Mouse (Mus musculus) hindbrain, embryonic 12.5 days (tissue): ENCODE measurements around the gene Psmb5. TPM values are rescaled to one million over a fixed set of nuclear protein-coding genes. Genes with fewer than 3 reads are reported as not detected.
"Not testable (repeated sequence)": the region's sequence is repeated elsewhere in the genome, so short reads cannot be mapped to it uniquely, and the experiment has no call there.

Source experiments
- ATAC-seq: fragments of 200-750 bp; cut with Nextera tagmentation; 2 replicates; pipeline ENCODE4 v1.8.0; 2017; ENCODE audit warnings: moderate TSS enrichment; ENCODE audit not compliant: low FRiP score
- H3K27ac ChIP-seq: fragments of 300-500 bp; sonication (generic); 2 replicates; pipeline ENCODE4 v1.5.1; 2016; ENCODE audit warnings: mild to moderate bottlenecking
- H3K27me3 ChIP-seq: fragments of 300-500 bp; sonication (generic); 2 replicates; pipeline ENCODE4 v1.6.1; 2016; ENCODE audit warnings: mild to moderate bottlenecking
- H3K36me3 ChIP-seq: fragments of 300-500 bp; sonication (generic); 2 replicates; pipeline ENCODE4 v1.6.1; 2016; ENCODE audit warnings: mild to moderate bottlenecking
- H3K4me1 ChIP-seq: fragments of 300-500 bp; sonication (generic); 2 replicates; pipeline ENCODE4 v1.6.1; 2016
- H3K4me2 ChIP-seq: fragments of 300-500 bp; sonication (generic); replicated peaks from 2 replicates; pipeline ENCODE4 v1.6.1; 2016; ENCODE audit warnings: mild to moderate bottlenecking
- H3K4me3 ChIP-seq: fragments of 300-500 bp; sonication (generic); 2 replicates; pipeline ENCODE4 v1.5.1; 2016; ENCODE audit warnings: mild to moderate bottlenecking
- H3K9ac ChIP-seq: fragments of 300-500 bp; sonication (generic); 2 replicates; pipeline ENCODE4 v1.6.1; 2016; ENCODE audit warnings: mild to moderate bottlenecking, moderate library complexity
- H3K9me3 ChIP-seq: fragments of 300-500 bp; sonication (generic); replicated peaks from 2 replicates; pipeline ENCODE4 v1.6.1; 2016; ENCODE audit warnings: mild to moderate bottlenecking
- WGBS: fragments of 180-500 bp; shearing (Covaris S2); methylation state at CpG from one replicate; pipeline ENCODE4 v1.1.7; 2016; 5-methylcytosine and 5-hydroxymethylcytosine counted together
- polyA plus RNA-seq: library from polyadenylated mRNA; unstranded; fragments of >200 nt; fragmentation: Nextera tagmentation; extraction: Ambion mirVana; gene quantifications from 2 replicates; pipeline ENCODE4 v1.2.1, GENCODE M21; 2016

Psmb5 gene
- polyA plus RNA-seq, 1 experiment from 2014 or later: 376 TPM

DNA sequence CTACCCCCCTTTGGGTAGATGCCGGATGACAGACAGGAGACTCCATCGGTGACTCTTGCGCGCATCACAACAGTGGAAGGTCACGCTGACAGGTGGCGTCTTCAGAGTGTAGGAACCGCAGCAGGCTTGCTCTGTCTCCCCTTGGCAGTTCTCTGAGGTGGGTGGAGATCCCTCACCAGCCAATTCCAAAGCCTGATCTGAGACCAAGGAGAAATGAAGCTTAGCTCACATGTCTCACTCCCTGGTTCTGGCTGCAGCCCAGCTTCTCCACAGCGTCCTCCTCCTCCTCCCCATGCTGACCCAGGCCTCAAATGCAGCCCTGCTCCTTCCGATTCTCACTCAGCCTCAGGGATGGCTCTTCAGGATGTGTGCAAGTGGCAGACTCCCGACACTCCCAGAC, 7.2 kb upstream of the Psmb5 start:
- H3K4me3 ChIP-seq: no peak overlapping the region
- no peak for ATAC-seq

DNA sequence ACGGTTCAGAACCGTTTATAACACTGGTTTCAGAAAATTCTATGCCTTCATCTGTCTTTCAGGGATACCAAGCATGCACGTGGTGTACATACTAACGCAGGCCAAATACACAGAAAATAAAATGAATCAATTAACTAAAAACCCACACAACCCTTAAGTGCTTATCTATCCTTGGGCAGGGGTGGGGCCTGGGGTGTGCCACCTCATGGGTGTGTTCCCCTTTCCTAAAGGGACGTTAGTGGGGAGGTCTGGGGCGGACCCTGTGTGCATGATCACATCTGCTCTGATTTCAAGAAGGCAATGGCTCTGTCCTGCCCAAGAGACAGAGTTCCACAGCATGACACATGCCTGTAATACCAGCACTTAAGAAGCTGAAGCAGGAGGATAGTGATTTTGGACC, 5.5 kb upstream of the Psmb5 start:
- no peak overlapping the region for H3K9ac ChIP-seq
- no peaks in the 10 kb centered on the region for H3K36me3 ChIP-seq
- H3K4me1 ChIP-seq: no peaks in the 10 kb centered on the region
- H3K27ac ChIP-seq: no peak overlapping the region
- H3K27me3 ChIP-seq: no peaks in the 10 kb centered on the region
- no peaks in the 10 kb centered on the region for H3K9me3 ChIP-seq
- no peak overlapping the region for H3K4me3 ChIP-seq
- no peak overlapping the region for H3K4me2 ChIP-seq
- WGBS: 86% methylated on average over 6 of the region's 6 CpGs
- no peak for ATAC-seq

More for the DNA sequence above, 7.2 kb upstream of the Psmb5 start:
- H3K4me1 ChIP-seq: no peaks in the 10 kb centered on the region
- no peaks in the 10 kb centered on the region for H3K27me3 ChIP-seq
- WGBS: 68% methylated on average over 10 of the region's 10 CpGs
- H3K9ac ChIP-seq: no peak overlapping the region
- no peaks in the 10 kb centered on the region for H3K9me3 ChIP-seq
- H3K4me2 ChIP-seq: no peak overlapping the region
- H3K36me3 ChIP-seq: no peaks in the 10 kb centered on the region
- H3K27ac ChIP-seq: no peak overlapping the region

DNA sequence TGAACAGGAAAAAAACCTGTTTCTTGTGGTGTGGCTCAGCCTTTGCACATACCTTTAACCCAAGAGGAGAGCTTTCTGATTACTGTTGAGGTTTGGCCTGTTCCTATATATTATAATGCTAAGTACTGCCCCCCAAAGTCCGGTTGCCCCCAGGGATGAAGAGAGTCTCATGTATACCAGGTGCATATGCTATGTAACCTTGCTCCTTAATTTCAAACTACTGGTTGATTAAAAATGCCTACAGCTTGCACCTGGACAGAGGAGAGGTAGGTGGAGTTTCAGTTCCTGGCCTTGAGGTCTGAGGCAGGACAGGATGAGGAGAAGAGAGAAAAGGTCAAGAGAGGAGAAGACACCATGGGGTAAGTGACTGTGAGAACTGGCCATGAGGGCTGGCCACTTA, 3.3 kb upstream of the Psmb5 start, which contains the start of gene Psmb11:
Psmb11 (plus strand) TSS at position 301 of the 400 bp plus-strand sequence.
- peaks cover 5% of the 10 kb centered on the region; the same call in 1 of the 2 replicates for H3K36me3 ChIP-seq
- H3K27ac ChIP-seq: no peak within 1 kb of the TSS
- H3K4me3 ChIP-seq: no peak within 1 kb of the TSS
- H3K9me3 ChIP-seq: no peaks in the 10 kb centered on the region
- no peak for ATAC-seq
- no peak within 1 kb of the TSS for H3K4me2 ChIP-seq
- H3K27me3 ChIP-seq: no peaks in the 10 kb centered on the region
- H3K4me1 ChIP-seq: peaks cover 9% of the 10 kb centered on the region
- WGBS: 94% methylated on average over 1 of the region's 1 CpGs
- no peak within 1 kb of the TSS for H3K9ac ChIP-seq

DNA sequence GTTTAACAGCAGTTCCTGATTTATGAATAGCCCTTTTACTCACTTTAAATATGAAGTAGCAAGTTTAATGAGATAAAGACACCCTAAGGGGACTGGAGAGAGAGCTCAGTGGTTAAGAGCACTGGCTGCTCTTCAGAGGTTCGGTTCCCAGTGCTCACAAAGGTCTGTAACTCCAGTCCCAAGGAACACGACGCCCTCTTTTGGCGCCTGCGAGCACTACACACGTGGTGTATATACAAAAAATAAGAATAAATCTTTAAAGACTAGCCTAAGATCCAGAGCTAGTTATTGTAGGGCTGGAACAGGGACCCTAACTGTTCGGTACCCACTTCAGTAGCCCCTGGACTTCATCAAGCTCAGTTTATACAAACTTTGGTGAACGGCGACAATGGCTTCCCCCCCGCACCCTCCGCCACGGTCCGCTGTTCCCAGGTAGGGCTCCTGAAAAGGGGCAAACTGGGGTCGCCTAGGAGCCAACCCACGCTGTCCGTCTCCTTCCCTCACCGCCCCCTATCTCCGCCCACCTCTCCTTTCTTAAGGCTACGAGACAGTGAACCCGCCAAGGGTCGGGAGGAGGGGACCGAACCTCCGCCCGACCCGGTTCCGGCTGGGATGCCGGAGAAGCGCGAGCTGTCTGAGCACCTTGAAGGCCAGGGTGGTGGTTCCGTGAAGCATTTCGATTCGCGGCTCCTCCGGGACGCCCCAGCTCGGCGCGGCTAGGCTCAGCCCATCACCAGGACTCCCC, 498 bp downstream of the Psmb5 start:
- H3K36me3 ChIP-seq: peaks cover 32% of the 10 kb centered on the region
- H3K4me2 ChIP-seq: peak overlapping the region; percentile 75
- H3K9ac ChIP-seq: peak overlapping the region; percentile 92
- peak; percentile 70 for ATAC-seq
- peaks cover 9% of the 10 kb centered on the region for H3K4me1 ChIP-seq
- peak overlapping the region; percentile 88 for H3K4me3 ChIP-seq
- H3K9me3 ChIP-seq: no peaks in the 10 kb centered on the region
- H3K27me3 ChIP-seq: no peaks in the 10 kb centered on the region
- peak overlapping the region; percentile 71 for H3K27ac ChIP-seq
- 2% methylated on average over 37 of the region's 38 CpGs for WGBS

DNA sequence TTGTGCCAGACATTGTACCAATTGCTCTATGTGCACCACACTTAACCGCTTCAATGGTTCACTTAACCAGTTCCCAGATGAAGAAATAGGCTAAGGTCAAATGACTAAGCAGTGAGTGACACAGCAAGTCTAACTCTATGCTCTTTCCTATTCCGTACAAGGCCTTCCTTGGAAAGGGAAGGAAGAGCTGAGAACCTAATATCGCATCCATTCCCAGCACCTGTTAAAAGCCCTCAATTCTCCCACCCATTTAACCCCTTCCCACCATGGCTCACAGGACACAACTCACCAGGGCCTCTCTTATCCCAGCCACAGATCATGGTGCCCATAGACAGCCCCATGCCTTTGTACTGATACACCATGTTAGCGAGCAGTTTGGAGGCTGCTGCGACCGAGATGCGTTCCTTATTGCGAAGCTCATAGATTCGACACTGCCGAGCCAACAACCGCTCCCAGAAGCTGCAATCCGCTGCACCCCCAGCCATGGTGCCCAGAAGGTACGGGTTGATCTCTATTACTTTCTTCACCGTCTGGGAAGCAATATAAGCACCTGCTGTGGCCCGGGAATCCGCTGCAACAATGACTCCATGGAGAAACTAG, 1.5 kb downstream of the Psmb5 start:
- H3K4me2 ChIP-seq: peak overlapping the region; percentile 75
- 91% methylated on average over 16 of the region's 16 CpGs for WGBS
- no peak overlapping the region for H3K9ac ChIP-seq
- no peaks in the 10 kb centered on the region for H3K9me3 ChIP-seq
- no peak overlapping the region for H3K27ac ChIP-seq
- H3K4me3 ChIP-seq: no peak overlapping the region
- no peak for ATAC-seq
- peaks cover 39% of the 10 kb centered on the region for H3K36me3 ChIP-seq
- H3K27me3 ChIP-seq: no peaks in the 10 kb centered on the region
- H3K4me1 ChIP-seq: peaks cover 9% of the 10 kb centered on the region

DNA sequence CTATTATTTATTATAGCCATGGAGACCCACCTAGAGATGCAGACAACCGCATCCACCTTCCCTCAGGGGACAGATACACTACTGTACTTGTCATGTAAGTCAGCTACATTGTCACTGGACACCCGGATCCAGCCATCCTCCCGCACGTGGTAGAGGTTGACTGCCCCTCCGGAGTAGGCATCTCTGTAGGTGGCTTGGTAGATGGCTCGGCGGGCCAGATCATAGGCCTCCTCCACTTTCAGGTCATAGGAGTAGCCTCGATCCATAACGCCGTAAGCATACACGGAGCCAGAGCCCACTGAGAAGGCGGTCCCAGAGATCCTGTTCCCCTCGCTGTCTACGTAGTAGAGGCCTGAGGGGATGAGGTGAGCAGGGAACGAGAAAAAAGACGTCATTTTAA, 3.7 kb downstream of the Psmb5 start:
- H3K4me3 ChIP-seq, H3K9ac ChIP-seq, H3K4me1 ChIP-seq, H3K4me2 ChIP-seq, H3K9me3 ChIP-seq, H3K27ac ChIP-seq, H3K27me3 ChIP-seq, ATAC-seq: not testable (repeated sequence)
- WGBS: 97% methylated on average over 15 of the region's 16 CpGs
- peaks cover 39% of the 10 kb centered on the region for H3K36me3 ChIP-seq

DNA sequence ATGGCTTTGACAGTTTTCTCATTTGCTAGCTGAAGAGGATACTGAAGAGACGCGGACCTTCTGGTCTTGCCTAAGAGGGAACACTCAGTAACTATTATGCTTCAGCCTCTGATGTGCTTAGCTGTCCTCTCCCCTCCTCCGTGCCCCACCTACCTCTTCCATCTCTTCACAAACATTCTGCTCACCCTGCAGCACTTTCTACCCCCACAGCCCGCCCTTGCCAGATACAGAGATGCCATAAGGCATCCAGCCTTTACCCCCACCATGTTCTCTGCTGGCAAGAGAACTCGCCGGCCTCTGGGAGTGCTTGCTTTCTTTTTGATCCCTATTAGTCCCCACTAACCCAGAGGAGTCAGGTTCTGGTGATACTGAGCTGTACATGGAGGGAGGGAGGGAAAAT, 7.2 kb downstream of the Psmb5 start:
- Histone ChIP-seq H3K36me3 (peaks cover 31% of the 10 kb centered on the region), H3K4me3 (no peak overlapping the region), H3K9ac (no peak overlapping the region), H3K9me3 (no peaks in the 10 kb centered on the region), H3K27me3 (no peaks in the 10 kb centered on the region), H3K4me2 (no peak overlapping the region), H3K4me1 (peaks cover 3% of the 10 kb centered on the region; the same call in 1 of the 2 replicates), H3K27ac (no peak overlapping the region)
- WGBS: 83% methylated on average over 6 of the region's 6 CpGs
- no peak for ATAC-seq

DNA sequence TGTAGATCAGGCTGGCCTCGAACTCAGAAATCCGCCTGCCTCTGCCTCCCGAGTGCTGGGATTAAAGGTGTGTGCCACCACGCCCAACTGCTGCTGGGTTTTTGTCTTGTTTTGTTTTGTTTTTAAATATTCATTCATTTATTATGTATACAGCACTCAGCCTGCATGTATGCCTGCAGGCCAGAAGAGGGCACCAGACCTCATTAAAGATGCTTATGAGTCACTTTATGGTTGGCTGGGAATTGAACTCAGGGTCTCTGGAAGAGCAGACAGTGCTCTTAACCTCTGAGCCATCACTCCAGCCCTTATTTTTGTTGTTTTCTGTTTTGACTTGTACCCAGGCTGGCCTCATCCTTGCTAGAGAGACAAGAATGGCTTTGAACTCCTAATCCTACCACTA, 7.9 kb downstream of the Psmb5 start:
- 69% methylated on average over 4 of the region's 4 CpGs for WGBS
- peaks cover 3% of the 10 kb centered on the region; the same call in 1 of the 2 replicates for H3K4me1 ChIP-seq
- no peaks in the 10 kb centered on the region for H3K27me3 ChIP-seq
- H3K36me3 ChIP-seq: peaks cover 24% of the 10 kb centered on the region
- H3K9ac ChIP-seq: no peak overlapping the region
- no peak overlapping the region for H3K4me2 ChIP-seq
- no peak overlapping the region for H3K27ac ChIP-seq
- no peaks in the 10 kb centered on the region for H3K9me3 ChIP-seq
- H3K4me3 ChIP-seq: no peak overlapping the region
- ATAC-seq: no peak

DNA sequence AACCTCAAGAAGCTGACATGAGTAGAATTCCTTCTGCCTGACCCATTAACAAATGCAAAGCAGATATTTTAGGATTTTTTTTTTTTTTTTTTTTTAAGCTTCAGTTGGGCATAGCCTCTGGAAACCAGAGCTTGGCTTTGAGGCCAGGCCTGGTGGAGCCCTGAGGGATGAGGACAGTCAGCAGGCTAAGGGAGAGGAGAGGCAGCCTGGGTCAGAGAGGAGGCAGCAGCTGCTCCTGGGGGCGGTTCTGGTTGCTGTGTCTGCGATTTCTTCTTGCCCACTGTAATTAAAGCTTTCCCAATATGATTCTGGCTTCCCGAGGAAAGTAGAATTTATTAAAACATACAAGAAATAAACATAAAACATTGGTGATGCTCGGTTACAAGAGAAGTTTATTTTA, 8.6 kb downstream of the Psmb5 start:
- H3K4me2 ChIP-seq: no peak overlapping the region
- no peaks in the 10 kb centered on the region for H3K9me3 ChIP-seq
- no peak for ATAC-seq
- H3K36me3 ChIP-seq: peaks cover 18% of the 10 kb centered on the region
- H3K4me1 ChIP-seq: peaks cover 9% of the 10 kb centered on the region
- H3K9ac ChIP-seq: no peak overlapping the region
- no peak overlapping the region for H3K4me3 ChIP-seq
- 71% methylated on average over 4 of the region's 4 CpGs for WGBS
- H3K27me3 ChIP-seq: no peaks in the 10 kb centered on the region
- H3K27ac ChIP-seq: no peak overlapping the region

DNA sequence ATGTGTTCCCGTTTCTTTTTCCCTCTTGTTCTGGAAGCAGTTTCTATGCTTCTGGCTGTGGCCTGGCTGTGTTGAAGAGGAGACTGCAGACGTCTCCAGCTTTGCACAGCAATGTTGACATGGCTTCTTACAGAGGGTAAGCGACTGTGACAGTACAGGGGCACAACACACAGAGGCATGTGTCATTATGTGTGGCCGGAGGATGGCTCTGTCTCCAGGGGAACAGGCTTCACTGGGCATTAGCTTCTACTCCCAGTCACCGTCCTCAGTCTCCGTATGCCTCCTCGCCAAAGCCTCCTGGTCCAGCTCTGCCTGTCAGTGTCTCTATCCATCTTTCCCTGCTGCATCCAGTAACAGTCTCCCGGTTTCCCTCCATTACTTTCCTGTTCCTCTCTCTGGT, 10.6 kb downstream of the Psmb5 start:
- no peak overlapping the region for H3K9ac ChIP-seq
- no peak overlapping the region for H3K4me3 ChIP-seq
- no peak for ATAC-seq
- H3K4me1 ChIP-seq: peaks cover 12% of the 10 kb centered on the region
- H3K27ac ChIP-seq: no peak overlapping the region
- H3K27me3 ChIP-seq: no peaks in the 10 kb centered on the region
- 49% methylated on average over 8 of the region's 8 CpGs for WGBS
- no peaks in the 10 kb centered on the region for H3K9me3 ChIP-seq
- H3K4me2 ChIP-seq: no peak overlapping the region
- H3K36me3 ChIP-seq: peaks cover 6% of the 10 kb centered on the region

DNA sequence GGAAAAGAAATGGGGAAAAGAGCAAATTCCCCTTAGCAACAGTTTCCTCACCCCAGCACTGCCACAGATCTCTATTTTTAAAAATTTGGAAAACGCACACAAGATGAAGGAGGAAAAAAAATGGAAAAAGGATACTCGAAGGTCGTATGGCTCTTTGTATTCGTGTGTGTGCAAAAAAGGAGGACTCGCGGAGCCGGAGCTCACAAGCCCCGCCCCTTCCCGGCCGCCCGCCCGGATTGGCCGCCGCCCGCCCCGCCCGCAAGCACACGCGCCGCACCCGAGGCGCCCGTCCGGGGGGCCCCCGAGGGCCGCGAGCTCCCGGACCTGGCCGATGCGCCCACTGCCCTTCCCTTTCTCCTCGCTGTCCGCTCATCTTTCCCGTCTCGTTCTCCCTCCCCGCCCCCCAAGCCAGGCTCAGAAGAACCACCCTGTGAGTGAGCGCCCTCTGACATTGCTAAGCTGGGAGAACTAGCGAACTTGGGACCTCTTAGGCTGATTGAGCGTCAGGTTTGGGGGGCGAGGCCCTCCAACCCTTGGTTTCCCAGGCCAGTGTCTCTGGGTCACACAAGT, 12.0 kb downstream of the Psmb5 start, which contains the start of gene 4931414P19Rik:
4931414P19Rik (minus strand) TSS at position 242 of the 570 bp plus-strand sequence.
- peak; percentile 26 for ATAC-seq
- WGBS: under 1% methylated on average over 39 of the region's 39 CpGs
- Histone ChIP-seq H3K4me2 (peak within 1 kb of the TSS; percentile 60), H3K4me3 (peak within 1 kb of the TSS; percentile 40), H3K4me1 (peaks cover 12% of the 10 kb centered on the region), H3K36me3 (no peaks in the 10 kb centered on the region), H3K9ac (peak within 1 kb of the TSS; percentile 50), H3K27ac (peak within 1 kb of the TSS; percentile 58), H3K27me3 (no peaks in the 10 kb centered on the region), H3K9me3 (no peaks in the 10 kb centered on the region)

DNA sequence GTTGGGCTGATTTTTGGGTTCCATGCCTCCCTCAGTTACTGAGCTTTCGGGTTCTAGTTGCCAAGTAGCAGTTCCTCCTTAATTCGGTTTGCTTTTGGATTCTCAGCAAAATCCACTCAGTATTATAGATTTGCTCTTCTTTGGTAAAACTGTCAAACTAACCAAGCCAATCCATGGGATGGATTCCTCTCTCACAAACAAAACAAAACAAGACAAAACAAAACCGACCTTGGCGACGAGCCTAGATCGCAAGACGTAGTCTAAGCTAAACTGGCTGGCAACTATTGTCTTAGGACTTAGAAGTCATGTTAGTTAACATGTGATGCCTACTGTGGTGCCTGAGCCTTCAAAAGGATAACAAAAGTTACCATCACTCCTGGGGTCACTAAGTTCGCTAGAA, 14.1 kb downstream of the Psmb5 start:
- Histone ChIP-seq H3K27ac (peak overlapping the region; percentile 81), H3K9me3 (no peaks in the 10 kb centered on the region), H3K27me3 (no peaks in the 10 kb centered on the region), H3K4me3 (peak overlapping the region; percentile 66), H3K36me3 (0 out of 2 replicates have a peak, but pooled peaks cover 5% of the 10 kb centered on the region), H3K9ac (no peak overlapping the region), H3K4me1 (peaks cover 12% of the 10 kb centered on the region), H3K4me2 (peak overlapping the region; percentile 41)
- ATAC-seq: no peak
- 85% methylated on average over 8 of the region's 8 CpGs for WGBS
